Mouse (Mus musculus) cerebellum, adult 2 months (tissue): ENCODE data around the gene Cenpp.

Source experiments
- CTCF ChIP-seq: fragments of 200-500 bp; IDR thresholded peaks from 2 replicates; pipeline ENCODE4 v1.5.1; 2011; ENCODE audit warnings: low read depth, mild to moderate bottlenecking, control low read depth, low read length, moderate library complexity, borderline replicate concordance; ENCODE audit not compliant: insufficient read depth
- POLR2A ChIP-seq: fragments of 200-500 bp; IDR thresholded peaks from 2 replicates; pipeline ENCODE4 v1.6.1; 2011; ENCODE audit warnings: low read length, control low read depth, borderline replicate concordance; ENCODE audit not compliant: insufficient read depth

DNA sequence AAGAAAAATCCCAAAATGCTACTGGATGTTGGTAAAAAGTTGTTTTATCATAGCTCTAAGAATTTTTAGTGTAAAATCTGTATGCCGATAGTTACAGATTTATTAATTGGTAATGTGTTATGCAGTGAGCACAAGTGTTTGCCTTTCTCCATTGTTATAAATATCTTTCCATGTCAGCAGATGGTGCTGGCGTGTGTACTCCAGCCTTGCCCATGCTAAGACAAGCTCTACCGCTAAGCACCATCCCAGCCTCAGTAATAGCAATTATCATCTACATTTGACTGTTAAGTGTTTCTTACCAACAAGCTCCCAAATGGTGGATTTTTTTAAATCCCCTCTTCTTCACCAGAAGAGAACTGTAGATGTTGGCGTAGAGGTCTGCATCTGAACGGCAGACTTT lies 38.5 kb upstream of the Cenpp start:
- TF ChIP-seq CTCF (no peak), POLR2A (no peak)
